Mouse (Mus musculus) bone marrow, adult 2 months (tissue): ENCODE measurements at regions not wholly inside any gene's neighbourhood (a gene's known extent, or its start where the extent isn't known, plus 50 kb on each side); places are given as distances from the start of the nearest gene placed in this dataset.

Experiments used
- CTCF ChIP-seq: fragments of 200-500 bp; IDR thresholded peaks from 2 replicates; pipeline ENCODE4 v1.5.1; 2011; ENCODE audit warnings: low read length, control low read depth; ENCODE audit not compliant: control insufficient read depth, insufficient read depth
- POLR2A ChIP-seq: fragments of 200-500 bp; IDR thresholded peaks from 2 replicates; pipeline ENCODE4 v1.6.1; 2011; ENCODE audit warnings: low read depth, mild to moderate bottlenecking, control low read depth, low read length, borderline replicate concordance; ENCODE audit not compliant: control insufficient read depth

DNA sequence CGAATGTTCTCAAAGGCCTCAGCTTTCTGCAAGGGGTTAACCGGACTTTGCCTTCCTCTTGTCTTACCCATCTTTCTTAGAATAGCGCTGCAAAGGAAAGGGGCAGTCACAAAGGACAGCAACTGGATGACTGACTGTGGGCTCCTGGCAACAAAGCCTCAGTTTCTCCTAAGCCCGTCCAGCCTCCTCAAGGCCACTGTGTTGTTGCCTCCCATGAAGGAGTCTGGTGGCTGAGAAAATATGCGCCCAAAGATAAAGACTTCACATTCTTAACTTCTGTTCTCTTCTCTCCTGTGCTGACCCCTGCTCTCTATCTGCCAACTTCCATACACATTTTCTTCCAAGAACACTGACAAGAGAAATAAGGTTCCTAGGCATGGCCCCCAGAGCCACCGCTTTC lies 76.3 kb upstream of the Otud4 start:
- TF ChIP-seq CTCF (no peak), POLR2A (no peak)
